Mouse (Mus musculus): Measurements from ENCODE around the gene Rab31.

Rab31 gene

DNA sequence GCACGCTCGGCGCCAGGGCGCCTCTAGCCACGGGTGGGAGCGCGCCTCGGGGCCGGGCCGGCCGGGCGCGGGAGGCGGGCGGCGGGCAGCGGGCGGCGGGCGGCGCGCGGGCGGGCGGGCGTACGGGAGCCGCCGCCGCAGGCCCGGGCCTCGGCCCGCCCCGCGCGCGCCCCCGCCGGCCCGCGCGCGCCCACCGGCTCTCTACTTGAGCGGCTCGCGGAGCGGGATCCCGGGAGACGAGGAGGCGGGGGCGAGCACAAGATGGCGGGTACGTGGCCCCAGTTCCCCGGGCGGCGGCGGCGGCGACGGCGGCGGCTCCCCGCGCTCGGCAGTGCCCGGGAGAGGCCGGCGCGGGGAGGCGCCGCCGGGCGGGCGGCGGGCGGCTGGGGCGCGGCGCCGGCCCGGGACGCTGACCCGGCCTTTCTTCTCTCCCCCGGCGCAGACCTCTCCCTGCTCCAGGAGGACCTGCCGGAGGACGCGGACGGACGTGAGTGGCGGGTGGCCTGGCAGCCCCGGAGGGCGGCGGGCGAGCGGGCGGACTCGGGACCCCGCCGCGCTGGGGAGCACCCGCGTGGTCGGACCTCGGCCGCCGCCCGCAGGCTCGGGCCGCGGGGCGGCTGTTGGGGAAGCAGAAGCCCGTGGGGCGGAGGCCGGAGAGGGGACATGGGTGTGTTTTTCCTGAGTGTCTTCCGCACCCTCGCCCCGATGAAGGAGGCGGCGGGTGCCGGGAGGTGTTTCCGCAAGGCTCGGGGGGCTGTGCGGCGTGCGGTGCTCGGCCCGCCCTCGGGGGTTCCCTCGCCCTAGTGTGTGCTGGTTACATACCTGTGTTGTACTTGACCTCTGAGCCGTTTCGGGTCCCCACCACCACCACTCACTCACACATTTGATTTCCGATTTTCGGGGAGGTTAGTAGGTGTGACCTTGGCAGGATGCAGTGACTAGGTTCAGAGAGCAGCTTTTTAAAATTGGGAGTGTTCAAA lies 10.9 kb upstream of the Rab31 start:
- peak; percentile 59 to 63 for DNase-seq (ENCODE audit: low spot score in 2 of 2)

DNA sequence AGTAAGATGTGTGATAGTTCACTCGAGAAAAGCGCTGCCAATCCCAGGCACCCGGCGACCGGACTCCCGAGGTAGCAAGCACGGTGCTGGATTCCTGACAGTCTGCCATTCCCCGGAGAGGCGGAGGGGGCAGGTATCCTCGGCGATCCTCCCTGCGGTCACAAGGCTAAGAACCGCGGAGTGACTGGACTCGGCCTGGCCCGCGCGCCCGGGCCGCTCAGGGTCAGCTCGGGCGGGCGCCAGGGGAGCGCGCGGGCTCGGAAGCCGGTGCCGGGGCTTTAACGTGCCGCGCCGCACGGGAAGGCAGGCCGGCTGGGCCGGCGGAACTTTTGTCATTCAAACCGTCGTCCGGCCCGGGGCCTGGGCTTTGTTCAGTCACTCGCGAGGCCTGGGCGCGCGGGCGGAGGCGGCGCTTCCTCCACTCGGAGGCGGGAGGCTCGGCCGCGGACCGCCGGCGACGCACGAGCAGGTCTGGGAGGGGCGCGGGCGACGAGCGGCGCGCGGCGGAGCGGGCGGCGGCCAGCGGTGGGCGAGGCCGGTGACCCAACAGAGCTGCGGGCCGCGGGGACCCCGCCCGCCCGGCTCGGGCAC lies 10.1 kb upstream of the Rab31 start, which contains the start of gene Ppp4r1:
Gene Ppp4r1 (plus strand): TSS at position 23 of the 591 bp plus-strand sequence.
- peak; percentile 72 to 79 for DNase-seq (ENCODE audit: low spot score in 2 of 2)

DNA sequence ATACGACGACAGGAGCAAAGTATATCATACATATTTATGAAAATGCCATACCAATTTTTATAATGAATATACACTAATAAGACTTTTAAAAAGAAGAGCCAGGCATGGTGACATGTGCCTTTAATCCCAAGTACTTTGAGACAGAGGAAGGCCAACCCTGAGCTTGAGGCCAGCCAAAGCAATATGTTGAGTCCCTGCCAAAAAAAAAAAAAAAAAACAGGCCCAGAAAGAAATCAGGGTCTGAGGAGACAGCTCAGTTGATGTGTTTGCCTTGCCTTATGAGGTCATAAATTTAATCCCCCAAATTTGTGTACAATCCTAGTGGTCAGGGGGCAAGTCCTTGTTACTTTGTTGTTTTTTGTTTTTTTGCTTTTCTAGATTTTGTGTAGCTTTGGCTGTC lies 8.4 kb upstream of the Rab31 start:
- no peak for DNase-seq (ENCODE audit: low spot score in 2 of 2)

DNA sequence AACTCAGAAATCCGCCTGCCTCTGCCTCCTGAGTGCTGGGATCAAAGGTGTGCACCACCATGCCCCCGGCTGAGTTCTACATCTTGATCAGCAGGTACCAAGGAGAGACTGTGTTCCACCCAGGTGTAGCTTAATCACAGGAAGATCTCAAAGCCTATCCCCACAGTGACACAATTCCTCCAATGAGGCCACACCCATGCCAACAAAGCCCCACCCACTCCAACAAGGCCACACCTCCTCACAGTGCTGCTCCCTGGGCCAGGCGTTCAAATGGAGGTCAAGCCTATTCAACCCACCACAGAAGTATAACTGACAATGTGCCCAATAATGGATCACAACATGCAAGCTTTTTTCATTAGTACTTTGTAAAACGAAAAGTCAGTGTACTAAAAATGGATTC lies 4.9 kb upstream of the Rab31 start:
- DNase-seq (ENCODE audit: low spot score in 2 of 2) = no peak

DNA sequence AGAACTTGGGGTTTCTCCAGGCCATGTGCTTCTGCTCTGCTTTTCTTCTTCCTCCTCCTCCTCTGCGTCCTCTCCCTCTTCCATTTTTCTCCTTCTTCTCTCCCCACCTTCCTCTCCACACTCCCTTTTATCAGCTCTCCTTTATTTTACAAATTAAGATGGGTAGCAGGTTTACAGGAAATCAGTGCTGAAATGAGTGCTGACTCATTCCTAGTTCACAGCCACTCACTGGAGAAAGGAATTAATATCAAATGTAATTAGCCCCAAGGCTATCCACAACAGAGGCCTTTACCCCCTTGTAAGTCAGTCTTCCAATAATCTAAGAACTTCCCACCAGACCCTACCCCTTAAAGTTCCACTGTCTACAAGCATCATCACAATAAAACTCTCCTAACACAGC lies 3.7 kb upstream of the Rab31 start:
- no peak for DNase-seq (ENCODE audit: low spot score in 2 of 2)

DNA sequence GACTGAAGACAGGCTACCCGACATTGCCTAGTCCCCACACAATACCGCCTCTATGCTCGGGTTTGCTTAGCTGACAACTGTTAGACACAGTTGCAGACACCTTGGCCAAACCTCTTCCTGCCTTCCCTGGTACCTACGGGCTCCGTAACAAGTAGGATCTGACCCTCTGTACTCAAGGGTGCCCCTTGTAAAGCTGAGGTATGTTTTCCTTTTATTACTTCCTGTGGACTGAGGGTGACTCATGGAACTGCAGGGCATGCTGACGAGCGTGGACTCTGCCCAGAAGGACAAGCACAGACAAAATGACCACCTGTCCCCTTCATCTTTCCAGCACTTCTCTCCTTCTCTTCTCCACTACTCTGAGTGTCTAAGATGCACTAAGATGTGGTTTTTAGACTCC lies 1.9 kb upstream of the Rab31 start:
- no peak for DNase-seq (ENCODE audit: low spot score in 2 of 2)

DNA sequence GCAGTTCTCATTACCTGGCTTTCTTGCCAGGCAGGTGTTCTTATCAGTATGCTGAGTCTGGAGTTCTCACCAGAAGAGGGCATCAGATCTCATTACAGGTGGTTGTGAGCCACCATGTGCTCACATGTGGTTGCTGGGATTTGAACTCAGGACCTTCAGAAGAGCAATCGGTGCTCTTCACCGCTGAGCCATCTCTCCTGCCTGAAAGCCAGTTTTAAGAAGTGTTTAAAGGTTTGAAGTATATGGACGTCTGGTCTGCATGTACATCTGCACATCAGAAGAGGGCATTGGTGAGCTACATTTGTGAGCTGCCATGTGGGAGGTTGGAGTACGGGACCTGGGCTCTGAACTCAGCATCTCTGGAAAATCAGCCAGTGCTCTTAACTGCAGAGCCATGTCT lies 1.1 kb upstream of the Rab31 start:
- DNase-seq (ENCODE audit: low spot score in 2 of 2) = no peak

DNA sequence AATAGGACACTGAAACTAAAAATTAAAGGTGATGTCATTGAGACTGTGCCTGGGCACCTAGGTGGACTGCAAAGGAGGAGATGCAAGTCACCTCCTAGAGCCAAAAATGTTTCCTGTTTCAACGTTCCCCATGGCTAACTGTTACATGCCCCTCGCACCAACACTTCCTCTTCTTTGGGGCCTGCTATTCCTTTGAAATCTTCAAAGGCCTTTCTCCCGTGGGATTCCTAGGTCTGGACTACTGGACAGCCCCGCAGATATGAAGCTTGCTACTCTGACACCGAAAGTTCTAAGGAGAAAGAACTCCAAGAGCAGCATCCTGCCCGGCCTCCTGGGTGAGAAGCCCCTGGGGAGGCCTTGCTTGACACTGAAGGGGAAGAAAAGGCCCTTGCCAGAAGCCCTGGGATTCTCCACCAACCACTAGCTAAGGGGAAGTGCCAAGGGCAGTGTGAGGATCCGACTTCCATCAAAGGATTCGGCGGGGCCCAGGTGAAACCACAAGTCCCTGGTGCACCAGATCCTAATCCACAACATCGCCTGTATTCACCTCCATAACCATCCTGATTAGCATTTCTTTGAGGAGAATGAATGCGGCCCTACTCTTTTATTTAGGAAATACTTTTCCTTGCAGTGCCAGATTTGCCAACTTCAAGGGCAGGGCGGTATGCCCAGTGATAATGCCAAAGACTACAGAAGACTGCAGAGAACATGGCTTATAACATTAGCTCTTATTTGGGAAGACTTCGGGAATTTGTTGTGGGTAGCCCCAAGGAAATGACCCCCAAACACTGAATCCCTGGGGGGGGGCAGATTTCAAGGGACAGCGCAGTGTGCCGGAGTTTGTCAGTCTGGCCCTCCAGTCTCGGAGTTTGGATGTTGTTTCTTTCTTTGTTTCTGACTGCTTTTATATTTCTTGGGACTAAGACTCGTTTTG lies 1.3 kb downstream of the Rab31 start:
- no peak for DNase-seq (ENCODE audit: low spot score in 2 of 2)

DNA sequence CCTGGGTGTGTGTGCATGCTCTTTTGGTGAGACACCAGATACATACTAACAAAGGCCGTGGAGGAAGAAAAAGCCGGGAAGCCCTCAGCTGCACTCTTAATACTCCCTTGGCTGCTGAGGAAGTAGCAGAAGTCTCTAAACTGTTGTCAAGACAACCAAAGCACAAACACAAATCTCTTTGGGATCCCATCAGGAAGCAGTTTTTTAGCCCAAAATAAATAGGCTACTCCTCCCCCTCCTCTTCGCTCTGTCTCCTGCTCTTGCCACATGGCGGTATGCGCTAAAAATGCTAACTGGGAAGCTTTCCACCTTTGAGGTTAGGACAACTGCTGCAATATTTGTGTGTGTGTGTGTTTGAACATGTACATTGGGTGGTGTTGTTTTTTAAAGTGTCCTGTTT lies 4.1 kb downstream of the Rab31 start:
- DNase-seq (ENCODE audit: low spot score in 2 of 2) = peak in 1 of 2 experiments; percentile 70

DNA sequence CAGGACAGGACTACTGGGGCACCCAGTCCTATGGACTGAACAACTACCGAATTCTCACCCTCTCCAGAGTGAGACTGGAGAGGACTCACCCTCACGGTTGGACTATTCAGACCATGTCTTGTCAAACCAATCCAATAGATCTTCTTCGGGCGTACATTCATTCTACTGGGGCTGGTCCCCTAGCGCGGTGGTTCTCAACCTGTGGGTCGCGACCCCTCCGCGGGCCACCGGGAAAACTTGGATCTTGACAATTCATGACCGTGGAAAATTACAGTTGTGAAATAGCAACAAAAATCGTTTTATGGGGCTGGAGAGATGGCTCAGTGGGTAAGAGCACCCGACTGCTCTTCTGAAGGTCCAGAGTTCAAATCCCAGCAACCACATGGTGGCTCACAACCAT lies 9.3 kb downstream of the Rab31 start:
- no peak for DNase-seq (ENCODE audit: low spot score in 2 of 2)

DNA sequence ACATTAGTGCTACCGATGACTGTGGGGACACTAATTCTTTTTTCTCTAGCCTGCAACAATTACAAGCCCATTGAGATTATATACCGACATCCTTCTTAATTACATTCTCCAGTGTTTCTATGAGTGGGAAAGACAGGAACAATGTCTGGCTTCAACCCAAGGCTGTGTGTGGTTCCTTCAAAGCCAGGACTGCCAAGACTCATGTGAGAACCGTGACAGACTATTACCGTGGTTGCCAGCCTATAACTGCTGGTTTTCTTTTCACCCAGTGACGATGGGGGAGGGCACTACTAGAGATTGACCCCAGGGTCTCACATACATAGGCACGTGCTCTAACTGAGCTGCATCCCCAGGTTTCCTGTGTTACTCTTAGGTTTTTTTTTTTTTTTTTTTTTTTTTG lies 15.4 kb downstream of the Rab31 start:
- DNase-seq (ENCODE audit: low spot score in 2 of 2) = no peak

DNA sequence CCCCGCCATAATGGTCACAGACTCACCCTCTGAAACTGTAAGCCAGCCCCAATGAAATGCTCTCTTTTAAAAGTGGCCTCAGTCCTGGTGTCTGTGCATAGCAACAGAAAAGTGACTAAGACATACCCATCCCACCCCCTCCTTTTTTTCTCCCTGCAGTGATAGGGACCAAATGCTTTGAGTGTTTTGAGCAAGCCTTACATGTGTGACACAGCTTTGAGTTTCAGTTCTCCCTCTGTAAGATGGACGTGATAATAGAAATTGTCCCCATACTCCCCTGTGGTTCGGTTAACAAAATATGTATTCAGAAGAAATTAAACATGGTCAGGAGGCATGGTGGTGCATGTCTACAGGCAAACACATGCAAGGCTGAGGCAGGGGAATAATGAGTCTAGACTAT lies 16.7 kb downstream of the Rab31 start:
- no peak for DNase-seq (ENCODE audit: low spot score in 2 of 2)

DNA sequence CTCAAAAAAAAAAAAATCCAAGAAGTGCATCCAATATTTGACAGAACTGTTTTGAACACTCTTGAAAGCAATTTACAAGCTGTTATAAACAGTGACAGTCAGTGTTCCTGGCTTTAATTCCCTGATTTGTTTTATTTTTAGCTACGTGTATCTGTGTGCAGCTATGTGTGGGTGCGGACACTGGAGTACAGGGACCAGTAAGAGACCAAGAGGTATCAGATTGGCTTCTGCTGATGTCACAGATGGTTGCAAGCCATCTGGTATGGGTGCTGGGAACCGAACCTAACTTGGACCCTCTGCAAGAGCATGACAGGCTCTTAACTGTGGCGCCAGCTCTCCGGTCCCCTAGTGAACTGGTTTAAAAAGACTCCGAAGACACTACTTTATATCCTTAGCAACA lies 19.4 kb downstream of the Rab31 start:
- no peak for DNase-seq (ENCODE audit: low spot score in 2 of 2)

DNA sequence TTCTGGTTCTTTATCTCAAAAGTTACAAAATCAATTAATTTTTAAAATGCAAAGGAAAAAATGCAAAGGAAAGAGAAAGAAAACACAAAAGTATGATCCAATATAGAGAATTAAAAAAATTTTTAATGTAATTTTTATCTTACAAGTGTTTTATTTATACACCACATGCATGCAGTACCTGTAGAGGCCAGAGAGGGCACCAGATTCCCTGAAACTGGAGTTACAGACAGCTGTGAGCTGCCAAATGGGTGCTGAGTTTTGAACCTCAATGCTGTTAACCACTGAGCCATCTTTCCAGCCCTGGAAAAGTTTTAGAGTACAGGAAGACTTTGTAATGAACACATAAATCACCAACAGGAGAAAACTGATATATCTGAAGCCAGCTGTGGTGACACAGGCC lies 22.3 kb downstream of the Rab31 start:
- no peak for DNase-seq (ENCODE audit: low spot score in 2 of 2)

DNA sequence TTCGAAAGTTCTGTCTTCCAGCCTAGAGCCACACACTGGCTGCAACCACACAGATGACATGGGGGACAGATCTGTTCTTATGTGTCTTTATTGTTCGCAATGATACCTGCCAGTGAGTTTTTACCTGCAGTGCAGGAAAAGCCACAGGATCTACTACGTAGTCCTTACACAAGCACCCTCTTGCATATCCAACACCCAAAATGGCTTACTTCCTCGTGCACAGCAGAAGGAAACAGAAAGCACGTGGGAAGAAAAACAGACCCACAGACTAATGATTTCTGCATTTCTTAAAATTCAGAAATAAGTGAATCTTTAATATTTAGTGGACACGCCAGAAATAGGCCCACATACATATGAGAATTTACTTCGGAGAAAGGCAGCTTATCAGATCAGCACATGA lies 22.7 kb downstream of the Rab31 start:
- no peak for DNase-seq (ENCODE audit: low spot score in 2 of 2)

DNA sequence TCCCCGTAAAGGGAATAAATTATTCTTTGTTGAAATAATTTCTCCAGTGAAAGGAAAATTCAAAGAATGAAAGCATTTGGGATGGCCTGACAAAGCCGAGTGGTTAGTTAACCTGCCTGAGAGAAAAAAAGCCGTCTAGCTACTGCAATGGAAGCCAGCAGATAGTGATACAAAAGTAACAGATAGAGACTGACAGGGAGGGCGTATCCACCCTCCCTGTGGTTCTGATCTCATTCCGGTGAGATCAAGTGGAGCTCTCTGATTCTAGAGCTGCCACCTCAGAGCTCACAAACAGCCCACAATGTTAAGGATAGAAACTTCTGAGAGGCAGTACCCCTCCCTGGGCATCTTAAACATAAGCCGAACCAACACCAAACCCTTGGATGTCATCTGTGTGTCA lies 23.6 kb downstream of the Rab31 start:
- no peak for DNase-seq (ENCODE audit: low spot score in 2 of 2)

DNA sequence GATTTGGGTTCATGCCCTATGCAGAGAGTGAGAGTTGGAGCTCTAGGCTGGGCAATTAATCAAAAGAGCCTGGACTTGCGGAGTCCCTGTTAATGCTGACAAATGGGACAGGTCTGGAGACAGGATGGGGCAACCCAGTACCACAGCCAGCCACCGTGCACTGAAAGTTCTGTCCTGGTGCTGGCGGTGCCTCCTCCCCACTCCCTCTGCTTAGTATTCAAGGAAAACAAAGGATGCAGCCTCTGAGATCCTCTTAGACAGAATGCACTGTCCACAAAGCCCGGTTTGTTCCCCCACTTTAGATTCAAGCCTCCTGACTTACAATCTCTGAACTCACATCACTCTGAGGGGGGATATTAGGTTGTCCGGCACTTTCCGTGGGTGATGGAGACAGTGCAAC lies 26.2 kb downstream of the Rab31 start:
- no peak for DNase-seq (ENCODE audit: low spot score in 2 of 2)

DNA sequence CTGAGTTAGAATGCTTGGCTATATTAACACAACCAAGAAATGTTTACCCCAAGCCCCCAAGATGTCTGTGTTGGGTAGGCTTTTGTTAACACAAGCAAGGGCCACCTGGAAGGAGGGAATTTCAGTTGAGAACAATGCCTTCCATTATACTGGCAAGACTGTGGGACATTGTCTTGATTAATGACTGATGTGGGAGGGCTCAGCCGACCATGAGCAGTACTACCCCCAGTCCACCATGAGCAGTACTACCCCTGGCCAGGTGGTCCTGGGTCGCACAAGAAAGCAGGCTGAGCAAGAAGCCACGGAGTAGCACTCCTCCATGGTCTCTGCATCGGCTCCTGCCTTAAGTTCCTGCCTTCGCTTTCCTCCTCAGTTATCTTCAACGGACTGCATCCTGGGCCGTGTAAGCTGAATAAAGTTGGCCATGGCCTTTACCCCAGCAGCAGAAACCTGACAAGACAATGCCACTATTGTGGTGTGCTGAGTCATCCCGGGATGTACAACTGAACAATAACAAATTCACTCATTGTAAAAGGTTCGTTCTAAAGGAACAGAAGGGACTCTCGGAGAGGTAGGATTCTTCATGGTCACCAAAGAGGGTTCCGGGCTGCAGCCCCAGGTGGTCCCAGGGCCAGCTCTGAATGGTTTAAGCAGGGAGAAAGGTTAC lies 28.8 kb downstream of the Rab31 start:
- no peak for DNase-seq (ENCODE audit: low spot score in 2 of 2)

DNA sequence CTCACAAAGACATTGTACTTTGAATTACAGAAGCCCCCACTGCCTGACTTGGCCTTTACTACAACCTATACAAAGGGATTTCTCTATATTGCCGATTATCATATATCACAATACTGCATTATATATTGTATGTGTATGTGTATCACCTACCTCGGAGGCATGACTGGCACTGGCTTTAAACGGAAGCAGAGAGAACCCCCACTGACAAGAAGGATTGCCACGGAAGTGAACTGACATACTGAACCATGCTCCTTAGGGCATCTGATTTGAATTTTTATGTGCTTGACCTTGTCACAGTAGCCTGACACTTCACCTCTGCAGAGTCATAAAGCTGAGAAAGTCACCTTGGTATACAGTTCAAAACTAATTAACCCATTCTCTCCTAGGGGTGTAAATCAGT lies 29.6 kb downstream of the Rab31 start:
- DNase-seq (ENCODE audit: low spot score in 2 of 2) = no peak

DNA sequence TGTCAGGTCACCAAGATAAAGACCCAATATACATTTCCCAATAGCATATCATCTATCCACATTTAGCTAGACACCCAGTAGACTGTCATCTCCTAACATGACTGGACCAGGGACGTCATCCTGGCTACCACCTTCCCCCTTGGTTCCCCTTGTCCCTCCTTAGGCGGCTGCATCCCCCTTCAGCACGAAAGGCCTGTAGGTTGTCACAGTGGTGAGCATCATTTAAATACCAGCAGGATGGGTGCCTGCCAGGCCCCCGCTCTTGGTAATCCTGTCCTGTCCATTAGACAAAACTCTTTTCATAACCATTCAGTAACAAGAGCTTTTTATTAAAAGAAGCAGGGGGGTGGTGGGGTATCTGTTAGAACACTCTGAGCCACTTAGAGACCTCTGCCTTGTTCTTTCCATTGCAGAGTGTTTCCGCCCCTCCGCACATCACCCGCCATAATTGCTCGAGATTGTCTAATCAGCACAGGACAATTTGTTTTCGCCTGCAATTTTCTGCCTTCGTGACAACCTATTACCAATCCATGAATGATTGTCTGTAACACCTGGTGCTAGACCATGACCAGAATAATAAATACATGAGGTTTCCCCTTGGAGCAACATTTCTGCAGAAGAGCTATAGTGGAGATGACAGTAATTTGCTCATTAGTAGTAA lies 30.2 kb downstream of the Rab31 start:
- DNase-seq (ENCODE audit: low spot score in 2 of 2) = no peak

DNA sequence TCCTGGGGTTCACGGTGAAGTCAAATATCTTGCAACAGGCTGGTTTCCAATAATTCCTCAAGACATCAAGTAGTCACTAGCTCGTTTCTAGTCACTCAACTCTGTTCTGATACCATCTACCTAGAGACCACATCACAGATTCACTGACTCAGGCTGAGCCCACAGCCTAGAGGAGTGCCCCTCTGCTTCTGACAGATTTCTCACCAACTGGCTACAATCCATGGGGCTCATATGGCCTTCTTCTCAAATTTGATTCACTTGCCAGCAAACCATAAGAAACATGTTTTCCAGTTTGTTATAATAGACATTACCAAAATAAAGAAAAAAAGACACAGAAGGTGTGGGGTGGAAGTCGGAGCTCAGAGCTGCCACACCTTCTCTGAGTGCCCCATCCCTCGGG lies 31.0 kb downstream of the Rab31 start:
- no peak for DNase-seq (ENCODE audit: low spot score in 2 of 2)

All from frontal cortex, postnatal 36 days (tissue).